Mouse (Mus musculus): Measurements from ENCODE around the gene Klf9. TPM values are rescaled to one million over a fixed set of nuclear protein-coding genes. Genes with fewer than 3 reads are reported as not detected.

Gene Klf9
- polyA plus RNA-seq, 1 experiment from 2014 or later = 15.3 TPM

DNA sequence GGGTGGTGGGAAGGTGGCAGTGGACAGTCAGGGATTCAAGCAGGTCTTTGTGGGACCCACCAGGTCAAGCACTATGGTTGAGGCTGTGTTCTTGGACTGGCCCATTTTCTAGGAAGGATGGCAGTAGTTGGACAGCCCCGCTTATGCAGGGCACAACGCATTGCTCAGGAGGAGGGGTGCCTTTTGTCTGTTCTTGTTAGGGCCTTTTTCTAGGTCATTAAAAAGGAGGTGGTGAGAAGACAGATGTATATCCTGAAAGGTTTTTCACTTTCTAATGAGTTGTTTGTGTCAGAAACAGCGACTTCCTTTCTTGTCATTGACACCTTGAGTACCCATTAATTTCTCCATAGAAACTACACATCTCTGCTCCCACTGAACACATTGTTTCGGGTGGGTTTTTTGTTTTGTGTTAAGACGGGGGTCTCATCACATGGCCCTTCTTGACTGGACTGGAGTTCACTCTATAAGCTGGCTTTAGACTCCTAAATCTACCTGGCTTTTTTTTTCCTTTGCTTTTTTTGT lies 12.6 kb downstream of the Klf9 start:
- H3K4me3 ChIP-seq (ENCODE audit: low read depth, low read length) = no peak overlapping the region
- peaks cover 6% of the 10 kb centered on the region; the same call in 1 of the 2 replicates for H3K4me1 ChIP-seq (replicated peaks; ENCODE audit: control insufficient read depth, insufficient read depth, low read length)
- no peaks in the 10 kb centered on the region for H3K36me3 ChIP-seq (ENCODE audit: control insufficient read depth, insufficient read depth)
- ATAC-seq = no peak
- WGBS = 86% methylated on average over 5 of the region's 5 CpGs
- no peak for TF ChIP-seq CTCF (IDR thresholded peaks at IDR 0.05; ENCODE audit: low read depth)
- H3K9ac ChIP-seq (ENCODE audit: low read depth, low read length) = no peak overlapping the region
- no peak overlapping the region for H3K4me2 ChIP-seq (replicated peaks; ENCODE audit: low read depth)
- no peaks in the 10 kb centered on the region for H3K27me3 ChIP-seq (replicated peaks; ENCODE audit: control insufficient read depth, insufficient read depth, low read length)
- no peak overlapping the region for H3K27ac ChIP-seq (ENCODE audit: low read depth, low read length)
- H3K9me3 ChIP-seq (ENCODE audit: control insufficient read depth) = no peaks in the 10 kb centered on the region

- no peak overlapping the region for H3K4me2 ChIP-seq (replicated peaks; ENCODE audit: low read depth)
- no peaks in the 10 kb centered on the region for H3K27me3 ChIP-seq (replicated peaks; ENCODE audit: control insufficient read depth, insufficient read depth, low read length)
- no peak overlapping the region for H3K27ac ChIP-seq (ENCODE audit: low read depth, low read length)
- peaks cover 2% of the 10 kb centered on the region; the same call in 1 of the 2 replicates for H3K36me3 ChIP-seq (ENCODE audit: control insufficient read depth, insufficient read depth)
- no peaks in the 10 kb centered on the region for H3K9me3 ChIP-seq (ENCODE audit: control insufficient read depth)
- no peaks in the 10 kb centered on the region for H3K4me1 ChIP-seq (replicated peaks; ENCODE audit: control insufficient read depth, insufficient read depth, low read length)
- H3K4me3 ChIP-seq (ENCODE audit: low read depth, low read length) = no peak overlapping the region
- H3K9ac ChIP-seq (ENCODE audit: low read depth, low read length) = no peak overlapping the region
- no peak for ATAC-seq
- WGBS = 65% methylated on average over 10 of the region's 10 CpGs
- no peak for TF ChIP-seq CTCF (IDR thresholded peaks at IDR 0.05; ENCODE audit: low read depth)
Observed at GRCm38 (mm10) chr19:23159780-23160395, 18.9 kb downstream of the Klf9 start.

GRCm38 (mm10) chr19:23162387-23162809 lies 21.4 kb downstream of the Klf9 start:
- Histone ChIP-seq H3K4me3 (ENCODE audit: low read depth, low read length) (no peak overlapping the region), H3K27me3 (replicated peaks; ENCODE audit: control insufficient read depth, insufficient read depth, low read length) (no peaks in the 10 kb centered on the region), H3K27ac (ENCODE audit: low read depth, low read length) (no peak overlapping the region), H3K9ac (ENCODE audit: low read depth, low read length) (no peak overlapping the region), H3K9me3 (ENCODE audit: control insufficient read depth) (no peaks in the 10 kb centered on the region), H3K36me3 (ENCODE audit: control insufficient read depth, insufficient read depth) (peaks cover 11% of the 10 kb centered on the region; the same call in 1 of the 2 replicates), H3K4me1 (replicated peaks; ENCODE audit: control insufficient read depth, insufficient read depth, low read length) (no peaks in the 10 kb centered on the region), H3K4me2 (replicated peaks; ENCODE audit: low read depth) (no peak overlapping the region)
- no peak for ATAC-seq
- no peak for TF ChIP-seq CTCF (IDR thresholded peaks at IDR 0.05; ENCODE audit: low read depth)
- 26% methylated on average over 8 of the region's 8 CpGs for WGBS

DNA sequence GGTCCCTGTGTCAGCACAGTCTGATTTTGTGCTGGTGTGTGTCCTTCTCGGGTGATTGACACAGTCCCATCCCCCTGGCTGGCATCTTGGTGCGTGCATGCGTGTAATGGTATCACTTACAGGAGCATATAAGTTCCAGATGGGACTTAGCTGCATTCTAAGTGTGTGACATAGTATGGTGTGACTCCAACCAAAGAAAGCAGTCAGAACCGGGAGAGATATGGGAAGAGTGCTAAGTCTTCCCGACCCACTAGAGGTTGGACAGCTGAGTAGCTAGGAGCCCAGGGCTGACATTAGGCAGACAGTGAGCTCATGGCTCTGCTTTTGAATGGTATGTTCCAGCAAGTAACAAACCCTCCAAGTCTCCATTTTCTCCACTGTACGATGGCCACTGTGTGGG lies 21.9 kb downstream of the Klf9 start:
- H3K4me3 ChIP-seq (ENCODE audit: low read depth, low read length) = no peak overlapping the region
- H3K9me3 ChIP-seq (ENCODE audit: control insufficient read depth) = no peaks in the 10 kb centered on the region
- H3K9ac ChIP-seq (ENCODE audit: low read depth, low read length) = no peak overlapping the region
- no peak for ATAC-seq
- no peak for TF ChIP-seq CTCF (IDR thresholded peaks at IDR 0.05; ENCODE audit: low read depth)
- H3K27me3 ChIP-seq (replicated peaks; ENCODE audit: control insufficient read depth, insufficient read depth, low read length) = no peaks in the 10 kb centered on the region
- no peak overlapping the region for H3K27ac ChIP-seq (ENCODE audit: low read depth, low read length)
- 85% methylated on average over 6 of the region's 6 CpGs for WGBS
- H3K4me1 ChIP-seq (replicated peaks; ENCODE audit: control insufficient read depth, insufficient read depth, low read length) = no peaks in the 10 kb centered on the region
- peaks cover 11% of the 10 kb centered on the region; the same call in 1 of the 2 replicates for H3K36me3 ChIP-seq (ENCODE audit: control insufficient read depth, insufficient read depth)
- no peak overlapping the region for H3K4me2 ChIP-seq (replicated peaks; ENCODE audit: low read depth)

- Histone ChIP-seq H3K27ac (ENCODE audit: low read depth, low read length) (no peak overlapping the region), H3K27me3 (replicated peaks; ENCODE audit: control insufficient read depth, insufficient read depth, low read length) (no peaks in the 10 kb centered on the region), H3K36me3 (ENCODE audit: control insufficient read depth, insufficient read depth) (peaks cover 15% of the 10 kb centered on the region; the same call in 1 of the 2 replicates), H3K4me2 (replicated peaks; ENCODE audit: low read depth) (no peak overlapping the region), H3K9ac (ENCODE audit: low read depth, low read length) (no peak overlapping the region), H3K4me3 (ENCODE audit: low read depth, low read length) (no peak overlapping the region), H3K4me1 (replicated peaks; ENCODE audit: control insufficient read depth, insufficient read depth, low read length) (no peaks in the 10 kb centered on the region), H3K9me3 (ENCODE audit: control insufficient read depth) (no peaks in the 10 kb centered on the region)
- 58% methylated on average over 3 of the region's 3 CpGs for WGBS
- ATAC-seq = no peak
- no peak for TF ChIP-seq CTCF (IDR thresholded peaks at IDR 0.05; ENCODE audit: low read depth)
Observed at GRCm38 (mm10) chr19:23163361-23163760, 22.3 kb downstream of the Klf9 start.

GRCm38 (mm10) chr19:23164651-23165240 lies 23.7 kb downstream of the Klf9 start:
- no peak overlapping the region for H3K27ac ChIP-seq (ENCODE audit: low read depth, low read length)
- H3K4me3 ChIP-seq (ENCODE audit: low read depth, low read length) = no peak overlapping the region
- no peak overlapping the region for H3K9ac ChIP-seq (ENCODE audit: low read depth, low read length)
- H3K9me3 ChIP-seq (ENCODE audit: control insufficient read depth) = no peaks in the 10 kb centered on the region
- no peak for ATAC-seq
- no peak overlapping the region for H3K4me2 ChIP-seq (replicated peaks; ENCODE audit: low read depth)
- H3K27me3 ChIP-seq (replicated peaks; ENCODE audit: control insufficient read depth, insufficient read depth, low read length) = no peaks in the 10 kb centered on the region
- no peaks in the 10 kb centered on the region for H3K4me1 ChIP-seq (replicated peaks; ENCODE audit: control insufficient read depth, insufficient read depth, low read length)
- 94% methylated on average over 16 of the region's 16 CpGs for WGBS
- no peak for TF ChIP-seq CTCF (IDR thresholded peaks at IDR 0.05; ENCODE audit: low read depth)
- peaks cover 21% of the 10 kb centered on the region; the same call in 1 of the 2 replicates for H3K36me3 ChIP-seq (ENCODE audit: control insufficient read depth, insufficient read depth)

All from intestine, postnatal 0 days (tissue).